Mouse (Mus musculus) activated CD4-positive, CD25-positive, alpha-beta regulatory T cell, adult 9 weeks (primary cell): ENCODE results near the gene Nfkbiz. TPM values are rescaled to one million over a fixed set of nuclear protein-coding genes. Genes with fewer than 3 reads are reported as not detected.

Experiments
- polyA plus RNA-seq: library from polyadenylated mRNA; unstranded; fragments of 100-300 nt; shearing (Covaris generic); gene quantifications from one replicate; pipeline ENCODE4 v1.2.1, GENCODE M21; 2017

The Nfkbiz gene
- 32.6 TPM for polyA plus RNA-seq

DNA sequence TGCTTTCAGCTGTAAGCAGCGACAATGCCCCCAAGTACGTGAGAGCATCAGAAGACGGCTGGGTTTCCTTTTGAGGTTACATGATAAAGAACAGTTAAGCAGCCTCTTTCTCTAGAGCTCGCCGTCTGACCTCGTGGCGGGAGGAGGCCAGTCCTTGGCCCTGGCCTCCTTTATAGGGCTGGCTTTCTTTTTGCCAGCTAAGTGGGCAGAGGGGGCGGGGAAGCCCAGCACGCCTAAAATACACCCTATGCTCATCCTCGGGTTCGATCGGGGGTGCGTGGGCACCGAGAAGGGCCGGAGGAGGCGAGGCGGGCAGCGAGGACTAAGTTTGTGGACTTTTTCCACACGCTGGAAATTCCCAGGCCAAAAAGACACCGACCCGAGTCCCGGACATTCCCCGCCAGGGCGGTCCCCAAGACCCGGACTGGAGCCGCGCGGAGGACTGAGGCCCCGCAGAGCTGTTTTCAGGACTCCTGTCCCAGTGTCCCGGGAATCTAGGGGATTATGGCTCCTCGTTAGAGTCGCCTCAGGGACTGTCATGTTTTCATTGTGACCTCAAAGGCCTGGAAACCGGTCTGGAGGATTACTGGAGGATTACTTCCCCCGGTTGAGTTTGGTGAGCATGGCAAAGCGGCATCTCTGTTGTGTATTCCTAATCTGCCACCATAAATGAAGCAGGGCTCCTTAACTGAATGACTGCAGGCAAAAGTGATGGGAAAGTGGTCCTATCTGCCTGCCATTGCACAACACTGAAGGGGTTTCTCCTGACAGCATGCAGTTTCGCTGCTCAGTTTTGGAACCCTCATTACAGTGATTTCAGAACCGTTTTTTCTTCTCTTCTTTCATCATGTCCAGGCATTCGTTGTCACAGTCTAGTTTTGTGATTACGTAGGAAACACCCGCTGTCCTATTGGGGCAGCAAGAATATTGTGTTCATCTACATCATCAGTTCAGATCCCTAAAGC, at the start of gene Nfkbiz:
Gene Nfkbiz (minus strand): TSS at position 390 of the 965 bp plus-strand sequence.

Other genes with a start within 250 kb of the Nfkbiz start
- gene Nxpe3, start 56.4 kb upstream of the Nfkbiz start, polyA plus RNA-seq: 39.0 TPM
- gene Cep97, start 96.0 kb upstream of the Nfkbiz start, polyA plus RNA-seq: 38.9 TPM
- gene Rpl24, start 127.4 kb upstream of the Nfkbiz start, polyA plus RNA-seq: 858 TPM
- gene Zbtb11, start 135.0 kb upstream of the Nfkbiz start, polyA plus RNA-seq: 21.6 TPM
- gene Pcnp, start 190.8 kb upstream of the Nfkbiz start, polyA plus RNA-seq: 123 TPM
- gene Trmt10c, start 198.9 kb upstream of the Nfkbiz start, polyA plus RNA-seq: 35.6 TPM
- 72.7 TPM for gene Senp7, start 209.4 kb upstream of the Nfkbiz start, polyA plus RNA-seq